Mouse (Mus musculus): ENCODE results near the gene Gab1.

Gab1 gene

GRCm38 (mm10) chr8:80840090-80840489 lies 40.2 kb downstream of the Gab1 start:
- no peak for DNase-seq

GRCm38 (mm10) chr8:80838199-80838598 lies 42.1 kb downstream of the Gab1 start:
- no peak for DNase-seq

- DNase-seq: no peak
Measured at GRCm38 (mm10) chr8:80835401-80835800, 44.9 kb downstream of the Gab1 start.

GRCm38 (mm10) chr8:80834443-80834842 lies 45.9 kb downstream of the Gab1 start:
- DNase-seq: no peak

GRCm38 (mm10) chr8:80832534-80832933 lies 47.8 kb downstream of the Gab1 start:
- DNase-seq: no peak

GRCm38 (mm10) chr8:80831876-80832524 lies 48.3 kb downstream of the Gab1 start:
- no peak for DNase-seq

- DNase-seq: no peak
Measured at GRCm38 (mm10) chr8:80830724-80831566, 49.4 kb downstream of the Gab1 start.

GRCm38 (mm10) chr8:80830141-80830540 lies 50.2 kb downstream of the Gab1 start:
- DNase-seq: no peak

GRCm38 (mm10) chr8:80826996-80827395 lies 53.3 kb downstream of the Gab1 start:
- DNase-seq: no peak

- no peak for DNase-seq
Measured at GRCm38 (mm10) chr8:80825136-80825535, 55.2 kb downstream of the Gab1 start.

GRCm38 (mm10) chr8:80824426-80824825 lies 55.9 kb downstream of the Gab1 start:
- DNase-seq: no peak

GRCm38 (mm10) chr8:80823250-80823649 lies 57.1 kb downstream of the Gab1 start:
- no peak for DNase-seq

- DNase-seq: no peak
Measured at GRCm38 (mm10) chr8:80821367-80822225, 58.7 kb downstream of the Gab1 start.

- no peak for DNase-seq
Measured at GRCm38 (mm10) chr8:80818978-80819377, 61.3 kb downstream of the Gab1 start.

GRCm38 (mm10) chr8:80817065-80817464 lies 63.3 kb downstream of the Gab1 start:
- DNase-seq: no peak

- no peak for DNase-seq
Measured at GRCm38 (mm10) chr8:80815179-80815578, 65.1 kb downstream of the Gab1 start.

- DNase-seq: no peak
Measured at GRCm38 (mm10) chr8:80814087-80814791, 66.1 kb downstream of the Gab1 start.

GRCm38 (mm10) chr8:80813439-80813838 lies 66.9 kb downstream of the Gab1 start:
- peak; percentile 32 for DNase-seq

- no peak for DNase-seq
Measured at GRCm38 (mm10) chr8:80811591-80811991, 68.7 kb downstream of the Gab1 start.

- no peak for DNase-seq
Measured at GRCm38 (mm10) chr8:80810916-80811315, 69.4 kb downstream of the Gab1 start.

- DNase-seq: no peak
Measured at GRCm38 (mm10) chr8:80810442-80810841, 69.9 kb downstream of the Gab1 start.

GRCm38 (mm10) chr8:80807807-80808505 lies 72.4 kb downstream of the Gab1 start:
- DNase-seq: no peak
